Mouse (Mus musculus): ENCODE measurements around the gene Wdr53. TPM values are rescaled to one million over a fixed set of nuclear protein-coding genes. Genes with fewer than 3 reads are reported as not detected.
"Not testable (repeated sequence)": the region's sequence is repeated elsewhere in the genome, so short reads cannot be mapped to it uniquely, and the experiment has no call there.

Wdr53 gene
- total RNA-seq, 2 experiments from 2014 or later: 0.58 to 5.3 TPM

- peak; percentile 86 for ATAC-seq (replicated peaks; ENCODE audit: low FRiP score, poor library complexity, severe bottlenecking)
These were observed 30.6 kb downstream of the Wdr53 start, which contains the start of gene Rnf168 for GRCm38 (mm10) chr16:32277308-32278256. Gene Rnf168 (plus strand): TSS chr16:32277459.

GRCm38 (mm10) chr16:32278396-32278795 lies 31.4 kb downstream of the Wdr53 start:
- no peak for ATAC-seq (replicated peaks; ENCODE audit: low FRiP score, poor library complexity, severe bottlenecking)

- no peak for ATAC-seq (replicated peaks; ENCODE audit: low FRiP score, poor library complexity, severe bottlenecking)
These were observed 33.2 kb downstream of the Wdr53 start for GRCm38 (mm10) chr16:32280211-32280610.

GRCm38 (mm10) chr16:32282608-32283007 lies 35.6 kb downstream of the Wdr53 start:
- no peak for ATAC-seq (replicated peaks; ENCODE audit: low FRiP score, poor library complexity, severe bottlenecking)

- no peak for ATAC-seq (replicated peaks; ENCODE audit: low FRiP score, poor library complexity, severe bottlenecking)
These were observed 44.8 kb downstream of the Wdr53 start for GRCm38 (mm10) chr16:32291821-32292220.

GRCm38 (mm10) chr16:32299617-32300016 lies 52.6 kb downstream of the Wdr53 start:
- not testable (repeated sequence) for ATAC-seq (replicated peaks; ENCODE audit: low FRiP score, poor library complexity, severe bottlenecking)

- ATAC-seq (replicated peaks; ENCODE audit: low FRiP score, poor library complexity, severe bottlenecking): no peak
These were observed 56.0 kb downstream of the Wdr53 start for GRCm38 (mm10) chr16:32303046-32303445.

GRCm38 (mm10) chr16:32303886-32304285 lies 56.9 kb downstream of the Wdr53 start:
- ATAC-seq (replicated peaks; ENCODE audit: low FRiP score, poor library complexity, severe bottlenecking): no peak

Other genes with a start within 250 kb of the Wdr53 start
- 2.3 and 4.4 TPM in 2 replicates for gene Senp5, start 243.9 kb upstream of the Wdr53 start, total RNA-seq (2015; ENCODE audit: low replicate concordance)
- gene Senp5, start 243.9 kb upstream of the Wdr53 start, total RNA-seq (2017; ENCODE audit: low replicate concordance): 2.8 and 4.6 TPM in 2 replicates
- gene Pak2, start 167.9 kb upstream of the Wdr53 start, total RNA-seq (2015; ENCODE audit: low replicate concordance): 10.2 and 21.7 TPM in 2 replicates
- gene Pak2, start 167.9 kb upstream of the Wdr53 start, total RNA-seq (2017; ENCODE audit: low replicate concordance): 18.1 and 20.1 TPM in 2 replicates
- gene Pigx, start 147.5 kb upstream of the Wdr53 start, total RNA-seq (2015; ENCODE audit: low replicate concordance): 16.9 and 30.4 TPM in 2 replicates
- gene Pigx, start 147.5 kb upstream of the Wdr53 start, total RNA-seq (2017; ENCODE audit: low replicate concordance): 5.9 and 18.3 TPM in 2 replicates
- 13.4 and 15.4 TPM in 2 replicates for gene Cep19, start 147.4 kb upstream of the Wdr53 start, total RNA-seq (2015; ENCODE audit: low replicate concordance)
- 9.1 and 15.0 TPM in 2 replicates for gene Cep19, start 147.4 kb upstream of the Wdr53 start, total RNA-seq (2017; ENCODE audit: low replicate concordance)
- 29.0 and 38.5 TPM in 2 replicates for gene Nrros, start 81.6 kb upstream of the Wdr53 start, total RNA-seq (2015; ENCODE audit: low replicate concordance)
- gene Nrros, start 81.6 kb upstream of the Wdr53 start, total RNA-seq (2017; ENCODE audit: low replicate concordance): 18.1 and 25.4 TPM in 2 replicates
- gene Bex6, start 67.4 kb upstream of the Wdr53 start, total RNA-seq (2015; ENCODE audit: low replicate concordance): 1.9 and 6.9 TPM in 2 replicates
- 3.2 and 7.8 TPM in 2 replicates for gene Bex6, start 67.4 kb upstream of the Wdr53 start, total RNA-seq (2017; ENCODE audit: low replicate concordance)
- 1.9 and 2.7 TPM in 2 replicates for gene Fbxo45, start 69 bp upstream of the Wdr53 start, total RNA-seq (2015; ENCODE audit: low replicate concordance)
- gene Fbxo45, start 69 bp upstream of the Wdr53 start, total RNA-seq (2017; ENCODE audit: low replicate concordance): 8.0 and 10.0 TPM in 2 replicates
- gene Smco1, start 24.2 kb downstream of the Wdr53 start, total RNA-seq (2015; ENCODE audit: low replicate concordance): not detected in 2 replicates
- not detected in 2 replicates for gene Smco1, start 24.2 kb downstream of the Wdr53 start, total RNA-seq (2017; ENCODE audit: low replicate concordance)
- gene Rnf168, start 30.2 kb downstream of the Wdr53 start, total RNA-seq (2015; ENCODE audit: low replicate concordance): 5.0 and 10.0 TPM in 2 replicates
- gene Rnf168, start 30.2 kb downstream of the Wdr53 start, total RNA-seq (2017; ENCODE audit: low replicate concordance): 27.6 and 29.0 TPM in 2 replicates
- 52.1 and 72.9 TPM in 2 replicates for gene Ubxn7, start 85.0 kb downstream of the Wdr53 start, total RNA-seq (2015; ENCODE audit: low replicate concordance)
- gene Ubxn7, start 85.0 kb downstream of the Wdr53 start, total RNA-seq (2017; ENCODE audit: low replicate concordance): 58.9 and 66.2 TPM in 2 replicates
- gene Tm4sf19, start 153.3 kb downstream of the Wdr53 start, total RNA-seq (2015; ENCODE audit: low replicate concordance): not detected in 2 replicates
- 0.70 TPM in 1 of 2 replicates, not detected in the other for gene Tm4sf19, start 153.3 kb downstream of the Wdr53 start, total RNA-seq (2017; ENCODE audit: low replicate concordance)
- gene Tctex1d2, start 172.5 kb downstream of the Wdr53 start, total RNA-seq (2015; ENCODE audit: low replicate concordance): 0.96 and 15.7 TPM in 2 replicates
- 3.7 and 8.1 TPM in 2 replicates for gene Tctex1d2, start 172.5 kb downstream of the Wdr53 start, total RNA-seq (2017; ENCODE audit: low replicate concordance)
- gene Pcyt1a, start 183.7 kb downstream of the Wdr53 start, total RNA-seq (2015; ENCODE audit: low replicate concordance): 73.6 and 103 TPM in 2 replicates
- gene Pcyt1a, start 183.7 kb downstream of the Wdr53 start, total RNA-seq (2017; ENCODE audit: low replicate concordance): 164 and 198 TPM in 2 replicates
- not detected in 2 replicates for gene Slc51a, start 240.7 kb downstream of the Wdr53 start, total RNA-seq (2015; ENCODE audit: low replicate concordance)
- gene Slc51a, start 240.7 kb downstream of the Wdr53 start, total RNA-seq (2017; ENCODE audit: low replicate concordance): not detected in 2 replicates
- gene Zdhhc19, start 249.0 kb downstream of the Wdr53 start, total RNA-seq (2015; ENCODE audit: low replicate concordance): not detected in 2 replicates
- gene Zdhhc19, start 249.0 kb downstream of the Wdr53 start, total RNA-seq (2017; ENCODE audit: low replicate concordance): not detected in 2 replicates